Mouse (Mus musculus) heart, adult 2 months (tissue): ENCODE measurements at regions not wholly inside any gene's neighbourhood (a gene's known extent, or its start where the extent isn't known, plus 50 kb on each side); places are given as distances from the start of the nearest gene placed in this dataset.

Experiments used
- CTCF ChIP-seq: fragments of 200-600 bp; IDR thresholded peaks from 2 replicates; pipeline ENCODE4 v1.8.1; 2022; ENCODE audit warnings: antibody characterized with exemption, mild to moderate bottlenecking, moderate library complexity
- EP300 ChIP-seq: fragments of 200-500 bp; IDR thresholded peaks from 2 replicates; pipeline ENCODE4 v1.6.1; 2011; ENCODE audit warnings: low read depth, low read length, control low read depth; ENCODE audit not compliant: insufficient read depth

GRCm38 (mm10) chr6:93031812-93032330, 88.6 kb upstream of the Adamts9 start:
- no peak for TF ChIP-seq CTCF
- TF ChIP-seq EP300, result no peak
